Mouse (Mus musculus) hindbrain, embryonic 14.5 days (tissue): ENCODE measurements around the gene Hc. TPM values are rescaled to one million over a fixed set of nuclear protein-coding genes. Genes with fewer than 3 reads are reported as not detected.

Experiments
- ATAC-seq: fragments of 200-750 bp; cut with Nextera tagmentation; 2 replicates; pipeline ENCODE4 v1.8.0; 2017; ENCODE audit warnings: moderate number of reproducible peaks, mild to moderate bottlenecking, moderate TSS enrichment, moderate library complexity; ENCODE audit not compliant: low FRiP score
- DNase-seq: peaks from one replicate; pipeline ENCODE4 v3.0.0-alpha.2; 2015; ENCODE audit warnings: low spot score
- H3K27ac ChIP-seq: fragments of 300-500 bp; sonication (generic); 2 replicates; pipeline ENCODE4 v1.5.1; 2014; ENCODE audit warnings: mild to moderate bottlenecking, moderate library complexity
- H3K27me3 ChIP-seq: fragments of 300-500 bp; sonication (generic); 2 replicates; pipeline ENCODE4 v1.6.1; 2014; ENCODE audit warnings: mild to moderate bottlenecking, low read length, mixed read lengths; ENCODE audit not compliant: control insufficient read depth, insufficient read depth
- H3K36me3 ChIP-seq: fragments of 300-500 bp; sonication (generic); replicated peaks from 2 replicates; pipeline ENCODE4 v1.6.1; 2014; ENCODE audit not compliant: control insufficient read depth, insufficient read depth
- H3K4me1 ChIP-seq: fragments of 300-500 bp; sonication (generic); replicated peaks from 2 replicates; pipeline ENCODE4 v1.6.1; 2014; ENCODE audit warnings: antibody characterized with exemption, low read length, mixed read lengths; ENCODE audit not compliant: control insufficient read depth, insufficient read depth
- H3K4me2 ChIP-seq: fragments of 300-500 bp; sonication (generic); replicated peaks from 2 replicates; pipeline ENCODE4 v1.6.1; 2014; ENCODE audit warnings: mild to moderate bottlenecking, moderate library complexity
- H3K4me3 ChIP-seq: fragments of 300-500 bp; sonication (generic); replicated peaks from 2 replicates; pipeline ENCODE4 v1.5.1; 2014; ENCODE audit warnings: mild to moderate bottlenecking, low read length
- H3K9ac ChIP-seq: fragments of 300-500 bp; sonication (generic); 2 replicates; pipeline ENCODE4 v1.6.1; 2014
- H3K9me3 ChIP-seq: fragments of 300-500 bp; sonication (generic); 2 replicates; pipeline ENCODE4 v1.6.1; 2016; ENCODE audit warnings: low read length; ENCODE audit not compliant: control insufficient read depth
- WGBS: fragments of 180-500 bp; shearing (Covaris S2); extraction: QIAGEN DNeasy Blood & Tissue Kit; methylation state at CpG from one replicate; pipeline ENCODE4 v1.1.7; 2014; 5-methylcytosine and 5-hydroxymethylcytosine counted together
- polyA plus RNA-seq: library from polyadenylated mRNA; unstranded; fragments of >200 nt; fragmentation: Nextera tagmentation; extraction: Ambion mirVana; gene quantifications from 2 replicates; pipeline ENCODE4 v1.2.1, GENCODE M21; 2014

Gene Hc
- polyA plus RNA-seq, 1 experiment from 2014 or later, result 0.46 TPM

DNA sequence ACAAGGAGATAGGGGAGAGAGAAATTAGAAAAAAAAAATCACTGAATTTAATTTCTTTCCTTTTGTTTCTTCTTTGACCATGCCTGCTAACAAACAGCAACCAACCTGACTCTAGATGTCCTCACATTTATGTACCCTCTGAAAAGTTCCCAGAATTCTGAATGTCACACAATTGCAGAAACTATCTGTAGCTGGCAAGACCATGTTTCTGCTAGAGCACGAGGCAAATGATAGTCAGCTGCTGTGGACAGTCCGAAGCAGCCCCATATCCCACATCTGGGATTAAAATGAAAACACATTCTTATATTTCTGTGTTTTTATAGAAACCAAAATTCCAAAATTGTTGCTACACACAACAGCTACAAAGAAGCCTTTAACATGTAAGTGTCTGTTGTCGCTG is 40.2 kb upstream of the Hc start, which contains the start of gene AI182371:
Gene AI182371, minus strand, starts transcription at position 101 of the 400 bp plus-strand sequence.
- H3K4me1 ChIP-seq, result no peaks in the 10 kb centered on the region
- H3K36me3 ChIP-seq, result no peaks in the 10 kb centered on the region
- H3K4me2 ChIP-seq, result no peak within 1 kb of the TSS
- H3K9me3 ChIP-seq, result no peaks in the 10 kb centered on the region
- 95% methylated on average over 3 of the region's 3 CpGs for WGBS
- ATAC-seq, result no peak
- no peak within 1 kb of the TSS for H3K27ac ChIP-seq
- no peak within 1 kb of the TSS for H3K4me3 ChIP-seq
- no peaks in the 10 kb centered on the region for H3K27me3 ChIP-seq
- DNase-seq, result no peak
- H3K9ac ChIP-seq, result no peak within 1 kb of the TSS

DNA sequence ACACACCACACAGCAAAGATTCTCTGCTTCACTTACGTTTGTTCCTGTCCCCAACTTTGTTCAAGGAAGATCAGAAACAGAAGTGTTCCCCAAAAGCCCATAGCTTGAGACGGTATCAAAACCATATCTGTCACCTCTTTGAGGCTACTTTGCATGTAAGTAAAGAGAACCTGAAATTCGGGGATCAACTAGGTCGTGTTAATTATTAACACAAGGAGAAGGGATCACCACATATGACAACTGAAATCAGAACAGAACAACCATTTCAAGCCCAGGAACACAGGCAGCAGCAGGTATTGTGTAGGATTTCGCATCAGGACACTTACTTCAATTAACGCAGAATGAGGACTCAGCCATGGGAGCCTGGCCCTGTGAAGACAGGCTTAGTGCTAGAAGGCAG is 39.3 kb upstream of the Hc start:
- Histone ChIP-seq H3K27me3 (no peaks in the 10 kb centered on the region), H3K36me3 (no peaks in the 10 kb centered on the region), H3K27ac (no peak overlapping the region), H3K9ac (no peak overlapping the region), H3K4me3 (no peak overlapping the region), H3K4me1 (no peaks in the 10 kb centered on the region), H3K9me3 (no peaks in the 10 kb centered on the region), H3K4me2 (no peak overlapping the region)
- WGBS, result 86% methylated on average over 6 of the region's 6 CpGs
- DNase-seq (no peak), ATAC-seq (no peak)

DNA sequence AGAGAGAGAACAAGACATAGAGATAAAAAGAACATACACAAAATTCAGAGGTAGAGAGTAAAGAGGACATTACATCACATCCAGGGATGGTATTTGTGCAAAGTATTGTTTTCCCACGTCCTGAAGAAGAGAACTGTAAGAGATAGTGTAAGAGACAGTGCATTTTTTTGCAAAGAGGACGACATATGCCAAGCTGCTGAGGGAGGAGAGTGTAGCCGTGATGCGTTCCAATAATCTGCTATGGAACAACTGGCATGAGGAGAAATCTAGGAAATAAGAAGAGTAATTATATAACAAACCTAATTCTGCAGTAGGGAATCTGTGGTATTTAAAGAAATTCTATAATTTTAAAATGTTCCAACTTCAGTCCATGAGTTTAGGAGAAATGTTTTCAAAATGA is 26.2 kb upstream of the Hc start:
- no peaks in the 10 kb centered on the region for H3K9me3 ChIP-seq
- H3K4me1 ChIP-seq, result no peaks in the 10 kb centered on the region
- H3K36me3 ChIP-seq, result no peaks in the 10 kb centered on the region
- H3K27ac ChIP-seq, result no peak overlapping the region
- DNase-seq (no peak), ATAC-seq (no peak)
- 81% methylated on average over 4 of the region's 4 CpGs for WGBS
- no peaks in the 10 kb centered on the region for H3K27me3 ChIP-seq
- H3K4me3 ChIP-seq, result no peak overlapping the region
- no peak overlapping the region for H3K9ac ChIP-seq
- H3K4me2 ChIP-seq, result no peak overlapping the region

DNA sequence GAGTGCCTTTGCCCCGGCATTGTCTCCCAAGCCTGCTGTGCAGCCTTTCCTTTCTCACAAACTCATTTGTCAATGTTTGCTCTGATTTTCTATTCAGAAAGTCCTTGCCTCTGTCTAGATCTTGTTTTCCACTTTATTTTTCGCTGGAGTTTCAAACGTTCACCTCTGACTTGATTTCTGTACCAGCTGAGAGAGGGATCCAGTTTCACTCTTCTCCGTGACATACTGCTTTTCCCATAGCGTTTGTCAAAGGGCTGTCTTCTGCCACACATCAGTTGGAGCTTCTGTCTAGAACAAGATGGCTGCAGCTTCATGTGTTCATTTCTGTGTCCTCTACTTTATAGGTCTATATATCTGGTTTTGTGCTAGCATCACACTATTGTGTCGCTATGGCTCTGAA is 17.9 kb upstream of the Hc start:
- H3K27me3 ChIP-seq, result no peaks in the 10 kb centered on the region
- ATAC-seq (no peak), DNase-seq (no peak)
- no peak overlapping the region for H3K4me3 ChIP-seq
- H3K9ac ChIP-seq, result no peak overlapping the region
- WGBS, result 66% methylated on average over 6 of the region's 6 CpGs
- H3K4me1 ChIP-seq, result no peaks in the 10 kb centered on the region
- no peak overlapping the region for H3K27ac ChIP-seq
- H3K9me3 ChIP-seq, result no peaks in the 10 kb centered on the region
- no peaks in the 10 kb centered on the region for H3K36me3 ChIP-seq
- H3K4me2 ChIP-seq, result no peak overlapping the region

DNA sequence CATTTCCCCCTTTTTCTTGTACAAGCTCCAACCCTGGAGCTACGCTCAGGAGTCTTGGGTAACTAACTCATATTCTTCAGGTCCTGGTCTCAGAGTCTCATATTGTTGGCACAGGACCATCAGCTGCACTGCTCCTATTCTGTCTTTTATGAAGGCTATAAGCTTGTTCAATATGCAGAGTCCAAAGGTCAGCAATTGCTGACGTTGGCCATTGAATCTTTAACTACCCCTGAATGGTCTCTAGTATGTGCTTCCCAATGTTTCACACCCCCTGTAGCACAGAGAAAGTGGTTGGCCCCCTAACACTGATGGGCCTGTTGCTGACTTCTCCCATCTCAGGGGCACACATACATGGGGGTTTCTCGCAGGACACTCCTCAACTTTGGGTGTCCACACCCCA is 13.1 kb upstream of the Hc start:
- Histone ChIP-seq H3K27ac (no peak overlapping the region), H3K4me3 (no peak overlapping the region), H3K27me3 (no peaks in the 10 kb centered on the region), H3K4me1 (no peaks in the 10 kb centered on the region), H3K4me2 (no peak overlapping the region), H3K9ac (no peak overlapping the region), H3K9me3 (0 out of 2 replicates have a peak, but pooled peaks cover 4% of the 10 kb centered on the region), H3K36me3 (no peaks in the 10 kb centered on the region)
- ATAC-seq (no peak), DNase-seq (no peak)
- 92% methylated on average over 3 of the region's 3 CpGs for whole genome bisulfite sequencing

DNA sequence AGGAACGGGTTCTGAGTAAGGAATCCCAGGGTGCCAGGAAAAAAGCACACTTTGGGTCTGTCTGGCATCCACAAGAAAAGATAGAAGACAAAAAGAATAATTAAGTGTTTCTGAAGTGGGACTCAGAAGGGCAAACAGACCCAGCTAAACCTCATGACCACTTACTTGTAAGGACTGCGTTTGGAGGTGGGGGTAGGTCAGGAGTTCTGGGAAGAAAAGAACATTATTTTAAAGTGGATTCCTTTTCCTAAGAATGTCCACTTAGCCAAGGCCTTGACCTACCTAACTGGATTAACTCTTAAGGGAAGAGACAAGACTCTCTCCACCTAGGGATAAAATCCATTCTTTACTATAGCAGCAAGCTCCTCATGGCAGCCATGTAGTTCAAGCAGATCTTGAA is 11.3 kb upstream of the Hc start:
- Histone ChIP-seq H3K36me3 (no peaks in the 10 kb centered on the region), H3K4me1 (no peaks in the 10 kb centered on the region), H3K4me2 (no peak overlapping the region), H3K4me3 (no peak overlapping the region), H3K9ac (no peak overlapping the region), H3K27me3 (no peaks in the 10 kb centered on the region), H3K27ac (no peak overlapping the region), H3K9me3 (0 out of 2 replicates have a peak, but pooled peaks cover 4% of the 10 kb centered on the region)
- no peak for ATAC-seq
- 78% methylated on average over 2 of the region's 2 CpGs for WGBS
- no peak for DNase-seq

DNA sequence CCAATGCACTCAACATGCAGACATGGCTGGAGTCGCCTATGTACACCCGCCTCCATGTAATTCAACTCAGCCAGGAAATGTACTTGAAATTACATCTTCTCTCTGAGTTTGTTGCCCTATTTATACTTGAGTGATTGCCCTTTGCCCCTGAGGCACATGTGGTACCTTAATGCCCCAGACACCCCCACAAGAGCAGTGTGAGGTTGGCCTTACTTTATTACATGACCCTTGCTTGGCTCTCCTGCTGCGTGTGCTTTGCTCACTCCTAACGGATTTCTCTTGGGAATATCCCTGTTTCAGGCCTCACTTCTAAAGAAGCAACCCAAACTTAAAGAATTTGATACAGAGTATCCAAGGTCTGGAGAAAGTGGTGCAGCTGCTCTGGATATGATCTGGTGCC is 9.0 kb upstream of the Hc start:
- 0 out of 2 replicates have a peak, but pooled peaks cover 4% of the 10 kb centered on the region for H3K9me3 ChIP-seq
- ATAC-seq, result no peak
- no peaks in the 10 kb centered on the region for H3K4me1 ChIP-seq
- no peaks in the 10 kb centered on the region for H3K36me3 ChIP-seq
- H3K27ac ChIP-seq, result no peak overlapping the region
- H3K27me3 ChIP-seq, result no peaks in the 10 kb centered on the region
- no peak overlapping the region for H3K9ac ChIP-seq
- 89% methylated on average over 4 of the region's 4 CpGs for WGBS
- DNase-seq, result no peak
- H3K4me3 ChIP-seq, result no peak overlapping the region
- H3K4me2 ChIP-seq, result no peak overlapping the region

DNA sequence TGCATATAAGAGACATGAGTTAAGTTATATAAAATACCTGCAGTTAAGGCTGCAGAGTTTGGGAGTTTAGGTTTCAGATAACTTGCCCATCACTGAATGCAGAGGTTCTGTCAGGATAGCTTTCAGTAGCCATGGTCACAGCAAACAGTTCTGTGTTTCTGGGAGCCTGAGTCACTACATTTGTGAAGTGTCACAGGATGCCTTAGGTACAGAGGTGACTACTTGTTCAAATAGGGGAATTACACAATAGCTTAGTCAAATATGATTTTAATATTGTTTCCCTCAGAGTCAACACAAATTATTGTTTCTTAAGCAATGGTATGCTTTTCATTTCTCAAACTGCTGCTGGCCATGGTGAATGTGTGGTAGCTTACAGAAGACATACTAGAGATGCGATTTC is 7.9 kb upstream of the Hc start:
- Histone ChIP-seq H3K9ac (no peak overlapping the region), H3K27me3 (no peaks in the 10 kb centered on the region), H3K4me2 (no peak overlapping the region), H3K36me3 (no peaks in the 10 kb centered on the region), H3K4me1 (no peaks in the 10 kb centered on the region), H3K9me3 (0 out of 2 replicates have a peak, but pooled peaks cover 4% of the 10 kb centered on the region), H3K27ac (no peak overlapping the region), H3K4me3 (no peak overlapping the region)
- ATAC-seq (no peak), DNase-seq (no peak)
- WGBS, result 97% methylated on average over 1 of the region's 1 CpGs

DNA sequence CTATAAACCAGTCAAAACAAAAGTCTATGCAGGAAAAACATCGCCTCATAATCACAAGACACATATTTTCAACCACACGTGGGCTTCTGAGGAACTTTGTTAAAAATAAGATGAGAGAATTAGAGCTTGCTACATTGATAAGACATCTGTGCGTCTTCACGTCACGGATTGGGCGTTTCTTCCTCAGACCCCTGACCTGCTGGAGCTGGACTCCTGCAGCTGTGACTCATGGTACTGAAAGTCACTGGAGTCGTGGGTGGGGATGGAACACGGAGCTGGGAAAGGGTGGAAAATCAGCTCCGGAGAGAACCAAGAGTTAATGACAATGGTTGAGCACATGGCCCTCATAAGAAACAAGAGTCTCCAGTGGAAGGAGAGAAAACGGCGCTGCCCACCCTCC is 5.9 kb upstream of the Hc start:
- no peaks in the 10 kb centered on the region for H3K9me3 ChIP-seq
- ATAC-seq (no peak), DNase-seq (no peak)
- no peaks in the 10 kb centered on the region for H3K36me3 ChIP-seq
- WGBS, result 88% methylated on average over 11 of the region's 11 CpGs
- no peaks in the 10 kb centered on the region for H3K27me3 ChIP-seq
- H3K4me3 ChIP-seq, result no peak overlapping the region
- H3K4me2 ChIP-seq, result no peak overlapping the region
- no peak overlapping the region for H3K9ac ChIP-seq
- H3K4me1 ChIP-seq, result no peaks in the 10 kb centered on the region
- H3K27ac ChIP-seq, result no peak overlapping the region

DNA sequence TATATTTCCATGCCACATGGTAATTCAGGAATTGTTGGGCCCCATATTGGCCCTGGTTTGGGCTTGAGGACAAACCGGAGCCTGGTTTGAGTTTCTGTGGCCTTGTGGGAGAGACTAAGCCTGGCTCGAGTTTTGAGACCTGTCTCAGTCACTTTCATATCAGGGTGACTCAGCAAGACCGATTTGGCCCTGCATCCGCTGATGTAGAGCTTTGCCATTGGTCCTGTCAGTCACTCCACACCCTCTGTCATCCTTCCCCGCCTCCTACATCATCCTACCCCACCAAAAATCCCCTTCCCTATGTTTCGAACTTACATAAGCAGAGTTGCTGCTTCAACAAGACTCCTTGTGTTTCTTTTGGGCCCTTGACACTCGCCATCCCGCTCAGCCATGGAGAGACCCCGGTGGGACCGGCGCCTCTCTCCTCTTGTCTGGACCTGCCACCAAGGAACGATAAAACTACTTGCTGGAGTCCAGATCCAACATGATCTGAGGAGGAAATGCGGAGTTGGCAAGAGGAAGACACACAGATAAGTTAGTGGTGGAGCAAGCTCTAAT is 5.4 kb upstream of the Hc start:
- no peak overlapping the region for H3K4me3 ChIP-seq
- WGBS, result 90% methylated on average over 13 of the region's 13 CpGs
- H3K4me2 ChIP-seq, result no peak overlapping the region
- no peaks in the 10 kb centered on the region for H3K9me3 ChIP-seq
- ATAC-seq (no peak), DNase-seq (no peak)
- H3K27ac ChIP-seq, result no peak overlapping the region
- no peak overlapping the region for H3K9ac ChIP-seq
- H3K36me3 ChIP-seq, result no peaks in the 10 kb centered on the region
- H3K27me3 ChIP-seq, result no peaks in the 10 kb centered on the region
- no peaks in the 10 kb centered on the region for H3K4me1 ChIP-seq
